Mouse (Mus musculus) cerebral cortex, adult 2 months (tissue): ENCODE data around the gene Aldh3b2.

Experiments used
- WGBS: fragments of 180-500 bp; shearing (Covaris S2); methylation state at CpG from one replicate; pipeline ENCODE4 v1.1.7; 2018; 5-methylcytosine and 5-hydroxymethylcytosine counted together

Gene Aldh3b2

GRCm38 (mm10) chr19:3947813-3948212 is 24.3 kb upstream of the Aldh3b2 start:
- 85% methylated on average over 3 of the region's 3 CpGs for WGBS

- 85% methylated on average over 14 of the region's 14 CpGs for WGBS
Measured at GRCm38 (mm10) chr19:3948546-3948945, 23.6 kb upstream of the Aldh3b2 start.

- 95% methylated on average over 3 of the region's 3 CpGs for WGBS
Measured at GRCm38 (mm10) chr19:3950331-3950730, 21.8 kb upstream of the Aldh3b2 start.

- 65% methylated on average over 1 of the region's 1 CpGs for WGBS
Measured at GRCm38 (mm10) chr19:3952099-3952498, 20.0 kb upstream of the Aldh3b2 start.

- WGBS, result 84% methylated on average over 3 of the region's 3 CpGs
Measured at GRCm38 (mm10) chr19:3955033-3955432, 17.1 kb upstream of the Aldh3b2 start.

GRCm38 (mm10) chr19:3955804-3956203 is 16.3 kb upstream of the Aldh3b2 start:
- WGBS, result 79% methylated on average over 4 of the region's 4 CpGs

GRCm38 (mm10) chr19:3957296-3958036 is 14.7 kb upstream of the Aldh3b2 start:
- 86% methylated on average over 5 of the region's 5 CpGs for WGBS

GRCm38 (mm10) chr19:3958470-3958869 is 13.7 kb upstream of the Aldh3b2 start, which contains the start of gene Aldh3b3:
TSS of gene Aldh3b3 (plus strand) at chr19:3958645.
- WGBS, result 53% methylated on average over 4 of the region's 4 CpGs

GRCm38 (mm10) chr19:3960211-3960610 is 11.9 kb upstream of the Aldh3b2 start:
- WGBS, result 88% methylated on average over 5 of the region's 5 CpGs

GRCm38 (mm10) chr19:3961805-3962204 is 10.3 kb upstream of the Aldh3b2 start:
- WGBS, result 69% methylated on average over 6 of the region's 6 CpGs

GRCm38 (mm10) chr19:3962469-3962868 is 9.7 kb upstream of the Aldh3b2 start:
- 35% methylated on average over 2 of the region's 2 CpGs for WGBS

GRCm38 (mm10) chr19:3964030-3964429 is 8.1 kb upstream of the Aldh3b2 start:
- WGBS, result 79% methylated on average over 4 of the region's 4 CpGs

GRCm38 (mm10) chr19:3966330-3967075 is 5.6 kb upstream of the Aldh3b2 start:
- 67% methylated on average over 11 of the region's 11 CpGs for WGBS

- WGBS, result 68% methylated on average over 3 of the region's 3 CpGs
Measured at GRCm38 (mm10) chr19:3967258-3967657, 4.9 kb upstream of the Aldh3b2 start.

GRCm38 (mm10) chr19:3974608-3975007 is 2.5 kb downstream of the Aldh3b2 start:
- WGBS, result 77% methylated on average over 6 of the region's 6 CpGs

- 84% methylated on average over 2 of the region's 2 CpGs for WGBS
Measured at GRCm38 (mm10) chr19:3975866-3976265, 3.7 kb downstream of the Aldh3b2 start.

- 15% methylated on average over 4 of the region's 4 CpGs for WGBS
Measured at GRCm38 (mm10) chr19:3980309-3980708, 8.2 kb downstream of the Aldh3b2 start.

GRCm38 (mm10) chr19:3980917-3981316 is 8.8 kb downstream of the Aldh3b2 start:
- 85% methylated on average over 9 of the region's 9 CpGs for WGBS

GRCm38 (mm10) chr19:3983527-3984200 is 11.5 kb downstream of the Aldh3b2 start:
- 59% methylated on average over 9 of the region's 9 CpGs for WGBS

- WGBS, result 60% methylated on average over 8 of the region's 8 CpGs
Measured at GRCm38 (mm10) chr19:3985261-3985681, 13.1 kb downstream of the Aldh3b2 start.

GRCm38 (mm10) chr19:3986334-3986733 is 14.2 kb downstream of the Aldh3b2 start, which contains the start of gene Acy3:
TSS of gene Acy3 (plus strand) at chr19:3986570.
- 26% methylated on average over 8 of the region's 8 CpGs for WGBS

- WGBS, result 87% methylated on average over 14 of the region's 14 CpGs
Measured at GRCm38 (mm10) chr19:3988066-3988465, 15.9 kb downstream of the Aldh3b2 start.
